Mouse (Mus musculus) adrenal gland, postnatal 14 days (tissue): ENCODE results near the gene Kmt2d. TPM values are rescaled to one million over a fixed set of nuclear protein-coding genes. Genes with fewer than 3 reads are reported as not detected.

Source experiments
- DNase-seq: peaks from one replicate; pipeline ENCODE4 v3.0.0; 2021; ENCODE audit warnings: mixed read lengths
- total RNA-seq: library from RNA; stranded (reverse); gene quantifications from 2 replicates; pipeline ENCODE4 v1.2.3, GENCODE M21; 2021

Kmt2d gene
- total RNA-seq, 1 experiment from 2014 or later = 64.0 TPM

- no peak for DNase-seq
Observed at GRCm38 (mm10) chr15:98802926-98803325, 68.1 kb downstream of the Kmt2d start.

GRCm38 (mm10) chr15:98799396-98799795 is 71.6 kb downstream of the Kmt2d start:
- DNase-seq = peak; percentile 92

DNA sequence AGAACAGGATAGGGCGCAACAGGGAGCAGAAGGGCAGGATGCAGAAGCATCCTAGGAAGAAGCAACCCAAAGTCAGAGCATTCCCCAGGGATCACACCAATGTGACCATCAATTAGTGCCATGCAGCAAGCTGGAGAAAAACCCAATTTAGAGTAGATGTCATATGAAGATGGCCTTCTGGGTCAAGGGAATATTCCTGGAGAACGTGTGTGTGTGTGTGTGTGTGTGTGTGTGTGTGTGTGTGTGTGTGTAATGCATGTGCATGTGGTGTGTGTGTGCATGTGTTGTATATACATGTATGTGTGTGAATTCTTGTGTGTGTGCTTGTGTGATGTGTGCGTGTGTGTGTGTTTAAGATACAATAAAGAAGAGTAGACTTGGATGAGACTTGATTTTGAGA is 72.1 kb downstream of the Kmt2d start:
- DNase-seq = no peak

DNA sequence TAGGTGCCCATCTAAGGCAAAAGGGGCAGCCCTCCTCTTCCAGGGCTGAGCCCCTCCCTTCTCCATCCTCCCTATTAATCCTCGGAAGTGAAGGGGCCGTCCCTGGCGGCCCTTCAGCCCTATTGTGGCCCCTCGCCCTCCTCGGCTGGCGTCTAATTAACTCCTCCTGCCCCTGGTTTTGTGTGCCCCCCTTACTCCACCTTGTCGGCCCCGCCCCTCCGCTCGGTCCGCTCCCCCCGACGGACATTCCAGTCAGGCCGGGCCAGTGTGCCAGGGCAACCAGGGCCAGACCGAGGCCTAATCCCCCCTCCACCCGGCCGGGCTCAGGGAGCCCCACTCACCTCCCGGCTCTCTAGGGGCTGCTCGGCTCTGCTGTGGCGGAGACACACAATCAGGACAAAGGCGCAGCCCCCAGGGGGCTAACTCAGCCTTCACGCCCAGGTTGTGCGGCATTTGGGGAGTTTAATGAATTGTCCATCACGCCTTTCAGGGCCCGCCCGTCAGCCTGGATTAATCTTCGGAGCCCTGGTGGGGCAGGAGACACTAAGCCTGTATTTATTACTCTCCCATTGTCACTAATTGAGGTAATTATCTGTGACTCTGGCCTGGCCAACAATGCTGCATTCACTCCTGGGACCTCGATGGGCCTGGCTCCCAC is 73.0 kb downstream of the Kmt2d start:
- DNase-seq = no peak

DNA sequence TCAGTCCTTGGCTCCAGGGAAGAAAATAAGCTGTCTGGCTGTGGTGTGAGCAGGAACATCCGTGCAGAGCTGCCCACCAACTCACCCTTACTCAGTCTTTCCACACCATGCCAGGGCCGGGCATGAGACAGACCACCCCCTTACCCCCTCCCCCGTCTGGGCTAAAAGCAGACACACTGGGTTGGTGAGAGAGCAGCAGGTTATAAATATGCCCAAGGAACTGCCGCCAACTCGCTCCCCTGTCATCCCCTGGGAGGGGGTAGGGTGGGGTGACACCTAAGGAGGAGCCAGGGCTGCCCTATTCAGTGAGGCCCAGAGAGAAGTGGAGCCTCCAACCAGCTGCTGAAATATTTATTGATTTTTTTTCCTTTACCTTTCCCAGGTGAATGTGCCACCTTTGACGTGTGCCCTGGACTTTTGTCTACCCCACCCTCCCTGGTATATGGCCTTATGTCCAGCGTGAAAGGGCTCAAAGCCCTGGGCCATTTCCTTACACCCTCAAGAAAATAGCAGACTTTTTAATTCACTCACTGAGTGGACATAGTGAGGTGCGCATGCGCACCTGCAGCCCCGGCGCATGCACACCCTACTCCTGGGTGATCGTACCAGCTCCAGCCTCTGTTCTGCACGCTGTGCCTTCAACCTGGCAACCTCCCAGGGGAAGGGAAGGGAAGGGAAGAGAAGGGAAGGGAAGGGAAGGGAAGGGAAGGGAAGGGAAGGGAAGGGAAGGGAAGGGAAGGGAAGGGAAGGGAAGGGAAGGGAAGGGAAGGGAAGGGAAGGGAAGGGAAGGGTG is 74.0 kb downstream of the Kmt2d start:
- DNase-seq = no peak

GRCm38 (mm10) chr15:98793141-98793698 is 77.8 kb downstream of the Kmt2d start:
- no peak for DNase-seq

DNA sequence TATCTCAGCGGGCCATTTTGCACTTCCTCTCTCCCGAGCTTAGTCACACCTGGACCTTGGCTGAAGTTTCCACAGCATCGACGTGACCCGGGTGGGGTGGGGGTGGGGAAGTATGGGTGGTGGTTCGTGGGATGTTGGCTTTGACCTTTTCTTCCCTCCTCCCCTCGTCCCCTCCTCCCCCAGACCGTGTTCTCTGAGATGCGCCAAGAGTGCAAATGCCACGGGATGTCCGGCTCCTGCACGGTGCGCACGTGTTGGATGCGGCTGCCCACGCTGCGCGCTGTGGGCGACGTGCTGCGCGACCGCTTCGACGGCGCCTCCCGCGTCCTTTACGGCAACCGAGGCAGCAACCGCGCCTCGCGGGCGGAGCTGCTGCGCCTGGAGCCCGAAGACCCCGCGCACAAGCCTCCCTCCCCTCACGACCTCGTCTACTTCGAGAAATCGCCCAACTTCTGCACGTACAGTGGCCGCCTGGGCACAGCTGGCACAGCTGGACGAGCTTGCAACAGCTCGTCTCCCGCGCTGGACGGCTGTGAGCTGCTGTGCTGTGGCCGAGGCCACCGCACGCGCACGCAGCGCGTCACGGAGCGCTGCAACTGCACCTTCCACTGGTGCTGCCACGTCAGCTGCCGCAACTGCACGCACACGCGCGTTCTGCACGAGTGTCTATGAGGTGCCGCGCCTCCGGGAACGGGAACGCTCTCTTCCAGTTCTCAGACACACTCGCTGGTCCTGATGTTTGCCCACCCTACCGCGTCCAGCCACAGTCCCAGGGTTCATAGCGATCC is 78.6 kb downstream of the Kmt2d start:
- DNase-seq = no peak

DNA sequence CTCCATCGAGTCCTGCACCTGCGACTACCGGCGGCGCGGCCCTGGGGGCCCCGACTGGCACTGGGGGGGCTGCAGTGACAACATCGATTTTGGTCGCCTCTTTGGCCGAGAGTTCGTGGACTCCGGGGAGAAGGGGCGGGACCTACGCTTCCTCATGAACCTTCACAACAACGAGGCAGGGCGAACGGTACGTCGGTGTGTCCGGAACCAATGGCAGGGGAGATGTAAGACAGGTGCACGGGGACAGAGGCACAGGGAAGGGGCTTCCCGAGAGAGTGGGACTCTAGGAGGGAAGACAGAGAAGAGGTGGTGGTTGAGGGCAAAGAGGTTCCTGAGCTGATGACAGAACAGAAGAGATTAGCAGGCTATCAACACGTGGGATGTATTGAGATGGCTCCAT is 79.2 kb downstream of the Kmt2d start:
- peak; percentile 2 for DNase-seq

GRCm38 (mm10) chr15:98791221-98791620 is 79.8 kb downstream of the Kmt2d start:
- DNase-seq = peak; percentile 3

DNA sequence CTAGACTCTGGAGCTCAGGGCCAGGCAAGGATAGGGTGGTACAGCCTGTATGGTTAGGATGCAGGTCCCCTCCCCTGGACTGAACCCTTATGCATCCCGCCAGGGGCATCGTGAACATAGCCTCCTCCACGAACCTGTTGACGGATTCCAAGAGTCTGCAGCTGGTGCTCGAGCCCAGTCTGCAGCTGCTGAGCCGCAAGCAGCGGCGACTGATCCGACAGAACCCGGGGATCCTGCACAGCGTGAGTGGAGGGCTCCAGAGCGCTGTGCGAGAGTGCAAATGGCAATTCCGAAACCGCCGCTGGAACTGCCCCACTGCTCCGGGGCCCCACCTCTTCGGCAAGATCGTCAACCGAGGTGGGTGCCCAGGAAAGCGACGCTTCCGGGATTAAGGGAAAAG is 80.2 kb downstream of the Kmt2d start:
- DNase-seq = peak; percentile 17

GRCm38 (mm10) chr15:98789661-98790535 is 81.1 kb downstream of the Kmt2d start, which contains the start of gene Wnt1:
Wnt1 (plus strand) TSS chr15:98789857.
- peak; percentile 70 for DNase-seq

- DNase-seq = no peak
Observed at GRCm38 (mm10) chr15:98788972-98789660, 81.9 kb downstream of the Kmt2d start.

DNA sequence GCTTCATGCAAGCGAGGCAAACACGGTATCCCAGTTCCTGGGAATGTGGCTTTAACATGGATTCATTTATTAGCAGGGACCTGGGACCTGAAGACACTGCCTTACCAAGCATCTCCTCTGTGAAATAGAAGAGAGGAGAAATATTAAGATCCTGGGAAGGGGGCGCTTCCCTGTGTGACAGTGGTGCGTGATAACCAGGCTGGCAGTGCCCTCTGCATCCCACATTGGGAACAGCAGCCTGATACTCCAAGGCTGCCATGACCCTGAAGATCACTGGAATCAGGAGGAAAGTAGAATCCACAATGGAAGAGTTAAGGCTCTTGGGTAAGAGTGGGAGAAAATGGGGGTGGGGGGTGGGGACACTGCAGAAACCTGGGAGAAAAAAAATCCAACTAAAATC is 83.1 kb downstream of the Kmt2d start:
- no peak for DNase-seq

GRCm38 (mm10) chr15:98785744-98786143 is 85.3 kb downstream of the Kmt2d start:
- DNase-seq = no peak

Other genes with a start within 250 kb of the Kmt2d start
- 12.0 and 18.2 TPM in 2 replicates for gene Cacnb3, start 240.4 kb downstream of the Kmt2d start, total RNA-seq
- gene Ddx23, start 208.3 kb downstream of the Kmt2d start, total RNA-seq = 85.2 and 87.5 TPM in 2 replicates
- 2.1 and 3.6 TPM in 2 replicates for gene Rnd1, start 193.7 kb downstream of the Kmt2d start, total RNA-seq
- gene Ccdc65, start 163.0 kb downstream of the Kmt2d start, total RNA-seq = 0.96 and 0.98 TPM in 2 replicates
- gene Fkbp11, start 143.0 kb downstream of the Kmt2d start, total RNA-seq = 7.2 and 7.7 TPM in 2 replicates
- 98.5 and 104 TPM in 2 replicates for gene Arf3, start 108.0 kb downstream of the Kmt2d start, total RNA-seq
- gene Wnt10b, start 93.1 kb downstream of the Kmt2d start, total RNA-seq = 0.48 and 0.79 TPM in 2 replicates
- gene Wnt1, start 81.3 kb downstream of the Kmt2d start, total RNA-seq = not detected in 2 replicates
- gene Ddn, start 61.7 kb downstream of the Kmt2d start, total RNA-seq = 0.11 TPM in 1 of 2 replicates, not detected in the other
- gene Prkag1, start 39.7 kb downstream of the Kmt2d start, total RNA-seq = 59.1 and 62.5 TPM in 2 replicates
- 3.0 and 3.6 TPM in 2 replicates for gene Rhebl1, start 23.3 kb upstream of the Kmt2d start, total RNA-seq
- 1.9 and 3.5 TPM in 2 replicates for gene Dhh, start 27.3 kb upstream of the Kmt2d start, total RNA-seq
- 21.4 and 26.3 TPM in 2 replicates for gene Lmbr1l, start 47.0 kb upstream of the Kmt2d start, total RNA-seq
- gene Tuba1b, start 63.4 kb upstream of the Kmt2d start, total RNA-seq = 337 and 342 TPM in 2 replicates
- not detected in 2 replicates for gene Gm49450, start 82.3 kb upstream of the Kmt2d start, total RNA-seq
- gene Tuba1a, start 82.5 kb upstream of the Kmt2d start, total RNA-seq = 124 and 185 TPM in 2 replicates
- 200 and 223 TPM in 2 replicates for gene Tuba1c, start 158.7 kb upstream of the Kmt2d start, total RNA-seq
- gene Prph, start 184.0 kb upstream of the Kmt2d start, total RNA-seq = 6.5 and 25.2 TPM in 2 replicates
- 6.3 and 6.9 TPM in 2 replicates for gene Troap, start 203.4 kb upstream of the Kmt2d start, total RNA-seq
- gene C1ql4, start 216.6 kb upstream of the Kmt2d start, total RNA-seq = not detected in 2 replicates
- 7.1 and 13.9 TPM in 2 replicates for gene Dnajc22, start 222.0 kb upstream of the Kmt2d start, total RNA-seq